Mouse (Mus musculus) liver, embryonic 14.5 days (tissue): ENCODE results near the gene Phf13.

ENCODE experiments used
- CTCF ChIP-seq: IDR thresholded peaks from 2 replicates; pipeline ENCODE4 v1.5.1; 2016; ENCODE audit warnings: antibody characterized with exemption, low read depth, control low read depth
- EP300 ChIP-seq: IDR thresholded peaks from 2 replicates; pipeline ENCODE4 v1.6.1; 2016; ENCODE audit warnings: antibody characterized with exemption, low read depth

DNA sequence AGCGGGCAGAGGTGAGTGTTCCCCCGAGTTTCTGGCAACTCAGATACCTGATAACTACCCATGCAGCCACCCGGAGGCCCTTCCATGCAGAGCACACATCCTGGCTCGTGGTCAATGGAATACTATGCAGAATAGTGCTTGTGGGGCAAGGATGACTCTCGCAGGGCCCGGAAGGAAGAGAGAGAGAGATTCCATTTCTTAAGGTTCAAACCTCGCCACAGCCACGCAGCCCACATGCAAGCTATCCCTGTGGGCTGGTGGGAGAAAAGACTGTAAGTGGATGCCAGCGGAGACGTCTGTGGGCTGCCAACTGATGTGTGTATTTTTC is 8.1 kb downstream of the Phf13 start:
- no peak for TF ChIP-seq CTCF
- TF ChIP-seq EP300, result no peak
